Mouse (Mus musculus): ENCODE data around the gene Ndufa13. TPM values are rescaled to one million over a fixed set of nuclear protein-coding genes. Genes with fewer than 3 reads are reported as not detected.

Gene Ndufa13
- total RNA-seq, 2 experiments from 2014 or later = 51.8 to 114 TPM

- no peak for ATAC-seq (replicated peaks; ENCODE audit: poor library complexity)
Observed at GRCm38 (mm10) chr8:69847167-69848065, 54.9 kb downstream of the Ndufa13 start.

Other genes starting within 250 kb of the Ndufa13 start
- 0.29 TPM in 1 of 2 replicates, not detected in the other for gene Zfp964, start 248.1 kb downstream of the Ndufa13 start, total RNA-seq (2015)
- 0.04 and 0.24 TPM in 2 replicates for gene Zfp964, start 248.1 kb downstream of the Ndufa13 start, total RNA-seq (2017)
- 21.3 and 25.2 TPM in 2 replicates for gene Zfp869, start 191.8 kb downstream of the Ndufa13 start, total RNA-seq (2015)
- 23.5 and 33.6 TPM in 2 replicates for gene Zfp869, start 191.8 kb downstream of the Ndufa13 start, total RNA-seq (2017)
- gene Zfp963, start 152.6 kb downstream of the Ndufa13 start, total RNA-seq (2015) = 4.3 and 4.5 TPM in 2 replicates
- gene Zfp963, start 152.6 kb downstream of the Ndufa13 start, total RNA-seq (2017) = 3.7 and 7.5 TPM in 2 replicates
- not detected in 2 replicates for gene Gm20422, start 127.7 kb downstream of the Ndufa13 start, total RNA-seq (2015)
- 0.29 TPM in 1 of 2 replicates, not detected in the other for gene Gm20422, start 127.7 kb downstream of the Ndufa13 start, total RNA-seq (2017)
- 24.8 and 26.1 TPM in 2 replicates for gene Atp13a1, start 111.4 kb downstream of the Ndufa13 start, total RNA-seq (2015)
- 17.8 and 19.4 TPM in 2 replicates for gene Atp13a1, start 111.4 kb downstream of the Ndufa13 start, total RNA-seq (2017)
- gene Zfp866, start 111.4 kb downstream of the Ndufa13 start, total RNA-seq (2015) = 17.6 and 18.7 TPM in 2 replicates
- gene Zfp866, start 111.4 kb downstream of the Ndufa13 start, total RNA-seq (2017) = 17.8 and 28.2 TPM in 2 replicates
- 17.5 and 27.6 TPM in 2 replicates for gene Gmip, start 93.9 kb downstream of the Ndufa13 start, total RNA-seq (2015)
- gene Gmip, start 93.9 kb downstream of the Ndufa13 start, total RNA-seq (2017) = 34.3 and 39.6 TPM in 2 replicates
- gene Lpar2, start 80.1 kb downstream of the Ndufa13 start, total RNA-seq (2015) = 6.8 and 8.5 TPM in 2 replicates
- gene Lpar2, start 80.1 kb downstream of the Ndufa13 start, total RNA-seq (2017) = 1.3 and 1.6 TPM in 2 replicates
- 6.8 and 10.2 TPM in 2 replicates for gene Pbx4, start 70.1 kb downstream of the Ndufa13 start, total RNA-seq (2015)
- 13.3 and 15.0 TPM in 2 replicates for gene Pbx4, start 70.1 kb downstream of the Ndufa13 start, total RNA-seq (2017)
- gene Cilp2, start 14.9 kb downstream of the Ndufa13 start, total RNA-seq (2015) = not detected in 2 replicates
- not detected in 2 replicates for gene Cilp2, start 14.9 kb downstream of the Ndufa13 start, total RNA-seq (2017)
- gene Tssk6, start 374 bp downstream of the Ndufa13 start, total RNA-seq (2015) = 0.49 and 0.52 TPM in 2 replicates
- 0.08 and 0.57 TPM in 2 replicates for gene Tssk6, start 374 bp downstream of the Ndufa13 start, total RNA-seq (2017)
- not detected in 2 replicates for gene Yjefn3, start 154 bp upstream of the Ndufa13 start, total RNA-seq (2015)
- 0.37 TPM in 1 of 2 replicates, not detected in the other for gene Yjefn3, start 154 bp upstream of the Ndufa13 start, total RNA-seq (2017)
- gene Gatad2a, start 93.8 kb upstream of the Ndufa13 start, total RNA-seq (2015) = 71.4 and 75.1 TPM in 2 replicates
- 54.0 and 68.3 TPM in 2 replicates for gene Gatad2a, start 93.8 kb upstream of the Ndufa13 start, total RNA-seq (2017)
- 24.0 and 24.6 TPM in 2 replicates for gene Mau2, start 140.2 kb upstream of the Ndufa13 start, total RNA-seq (2015)
- gene Mau2, start 140.2 kb upstream of the Ndufa13 start, total RNA-seq (2017) = 24.0 and 26.7 TPM in 2 replicates
- gene Sugp1, start 140.3 kb upstream of the Ndufa13 start, total RNA-seq (2015) = 8.4 and 11.4 TPM in 2 replicates
- gene Sugp1, start 140.3 kb upstream of the Ndufa13 start, total RNA-seq (2017) = 22.2 and 32.1 TPM in 2 replicates
- gene Tm6sf2, start 170.4 kb upstream of the Ndufa13 start, total RNA-seq (2015) = 0.54 TPM in 1 of 2 replicates, not detected in the other
- gene Tm6sf2, start 170.4 kb upstream of the Ndufa13 start, total RNA-seq (2017) = not detected in 2 replicates
- not detected in 2 replicates for gene Hapln4, start 180.9 kb upstream of the Ndufa13 start, total RNA-seq (2015)
- not detected in 2 replicates for gene Hapln4, start 180.9 kb upstream of the Ndufa13 start, total RNA-seq (2017)
- gene Ncan, start 218.3 kb upstream of the Ndufa13 start, total RNA-seq (2015) = not detected in 2 replicates
- gene Ncan, start 218.3 kb upstream of the Ndufa13 start, total RNA-seq (2017) = not detected in 2 replicates
- 38.4 and 45.6 TPM in 2 replicates for gene Nr2c2ap, start 228.8 kb upstream of the Ndufa13 start, total RNA-seq (2015)
- gene Nr2c2ap, start 228.8 kb upstream of the Ndufa13 start, total RNA-seq (2017) = 11.6 and 13.2 TPM in 2 replicates
- gene Rfxank, start 236.6 kb upstream of the Ndufa13 start, total RNA-seq (2015) = 8.0 and 8.5 TPM in 2 replicates
- gene Rfxank, start 236.6 kb upstream of the Ndufa13 start, total RNA-seq (2017) = 5.7 and 5.9 TPM in 2 replicates
- 42.0 and 43.3 TPM in 2 replicates for gene Borcs8, start 236.9 kb upstream of the Ndufa13 start, total RNA-seq (2015)
- 32.0 and 35.2 TPM in 2 replicates for gene Borcs8, start 236.9 kb upstream of the Ndufa13 start, total RNA-seq (2017)
- not detected in 2 replicates for gene Mef2b, start 237.2 kb upstream of the Ndufa13 start, total RNA-seq (2015)
- gene Mef2b, start 237.2 kb upstream of the Ndufa13 start, total RNA-seq (2017) = not detected in 2 replicates

All from megakaryocyte progenitor cell, adult 5-6 weeks (primary cell).